In the genomic region with DNA sequence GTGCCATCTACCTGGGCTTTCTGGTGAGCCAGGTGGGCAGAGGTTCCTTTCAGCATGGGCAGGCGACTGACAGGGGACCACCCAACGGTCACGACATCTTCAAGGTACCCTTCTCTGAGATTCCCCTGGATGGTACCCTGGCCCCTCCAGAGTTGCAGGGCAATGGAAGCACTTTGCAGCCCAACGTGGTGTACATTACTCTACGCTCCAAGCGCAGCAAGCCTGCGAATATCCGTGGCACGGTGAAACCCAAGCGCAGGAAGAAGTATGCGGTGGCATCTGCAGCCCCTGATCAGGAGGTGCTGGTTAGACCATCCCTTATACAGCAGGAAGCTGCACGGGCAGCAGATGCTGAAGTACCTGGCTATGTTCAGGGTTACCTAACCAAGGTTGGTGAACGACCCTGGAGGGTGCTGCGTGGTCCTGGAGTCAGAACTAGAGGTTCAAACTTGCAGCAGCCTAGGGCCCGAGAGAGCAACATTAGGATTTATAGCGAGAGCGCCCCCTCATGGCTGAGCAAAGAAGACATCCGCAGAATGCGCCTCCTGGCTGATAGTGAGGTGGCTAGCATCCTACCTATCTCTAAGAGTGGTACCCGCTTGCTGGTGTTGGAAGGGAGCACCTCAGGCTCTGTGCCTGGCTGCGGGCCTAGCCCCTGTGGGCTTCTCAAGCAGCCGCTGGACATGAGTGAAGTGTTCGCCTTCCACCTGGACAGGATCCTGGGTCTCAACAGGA, we compare ENCODE assay signal across 8 mouse cellular contexts. TPM values are rescaled to one million over a fixed set of nuclear protein-coding genes. Genes with fewer than 3 reads are reported as not detected.
DNase-seq lines count a peak whose midpoint lies in the region; ATAC-seq lines count a peak whose summit lies in the region.

No protein-coding gene starts in this region.

- H3K27me3 ChIP-seq in embryonic facial prominence, embryonic 15.5 days, result no peaks in the 10 kb centered on the region

- no peaks in the 10 kb centered on the region for H3K36me3 ChIP-seq in embryonic facial prominence, embryonic 15.5 days

- H3K27ac ChIP-seq in embryonic facial prominence, embryonic 15.5 days (replicated peaks), result peak overlapping the region; percentile 55

- 73% methylated on average over 23 of the region's 23 CpGs for WGBS in embryonic facial prominence, embryonic 15.5 days

- peak overlapping the region; percentile 27 for H3K4me2 ChIP-seq in embryonic facial prominence, embryonic 15.5 days (replicated peaks)

- H3K9me3 ChIP-seq in embryonic facial prominence, embryonic 15.5 days (replicated peaks), result no peaks in the 10 kb centered on the region

- H3K4me3 ChIP-seq in embryonic facial prominence, embryonic 15.5 days (replicated peaks), result peak overlapping the region; percentile 28

- intact Hi-C loops in heart, postnatal 10 days (cut with DNase I), result loop anchor here (2.0 to 5.0 kb wide), 2 partner anchors 90 to 121 kb away; no protein-coding TSS in a partner anchor

- peaks cover 22% of the 10 kb centered on the region for H3K4me1 ChIP-seq in embryonic facial prominence, embryonic 15.5 days

- peak; percentile 13 for DNase-seq in right cerebral cortex, adult 18-20 months
- DNase-seq in right cerebral cortex, postnatal 25 days, result no peak
- peak; percentile 75 to 78 for DNase-seq in heart, postnatal 10 days
- peak; percentile 30 for DNase-seq in liver
- no peak for DNase-seq in ovary, adult 18-20 months (ENCODE audit: low spot score)
- DNase-seq in cerebellum, postnatal 4 days (ENCODE audit: low spot score in 2 of 2), result no peak

- ATAC-seq in embryonic facial prominence, embryonic 15.5 days (ENCODE audit: insufficient number of reproducible peaks, low FRiP score, low TSS enrichment, low read depth), result 0 out of 2 replicates have a peak, but pooled peaks have one; percentile 15
- ATAC-seq in monocyte, adult 5-6 weeks (replicated peaks; ENCODE audit: insufficient number of reproducible peaks, low FRiP score, low TSS enrichment, poor library complexity, severe bottlenecking), result peak; percentile 34; the same call in 1 of the 2 replicates

- no peak overlapping the region for H3K9ac ChIP-seq in embryonic facial prominence, embryonic 15.5 days

RNA-seq across cellular contexts. Expression of gene Fam198b, which starts 2.2 kb away (rescaled TPM):
- 15.6 and 17.2 TPM in 2 replicates for polyA plus RNA-seq in embryonic facial prominence, embryonic 15.5 days (2015; fragmentation: Nextera tagmentation; extraction: Ambion mirVana)
- total RNA-seq in heart, postnatal 10 days (2021), result 10 to 100 TPM; 73.6 to 85.2 TPM
- total RNA-seq in monocyte, adult 5-6 weeks (2017), result not detected in 3 replicates

RNA-seq across cellular contexts. Expression of gene Tmem144, which starts 34.0 kb away (rescaled TPM):
- 3.2 and 3.8 TPM in 2 replicates for polyA plus RNA-seq in embryonic facial prominence, embryonic 15.5 days (2015; fragmentation: Nextera tagmentation; extraction: Ambion mirVana)
- total RNA-seq in heart, postnatal 10 days (2021), result 1 to 10 TPM; 9.4 to 9.7 TPM
- 0.29 TPM in 1 of 3 replicates, not detected in the others for total RNA-seq in monocyte, adult 5-6 weeks (2017)

Comparison
In these comparisons a context has a peak if more than half of its experiments do, and no peak if none do; other contexts are left out.
1. DNase-seq: peak in right cerebral cortex, adult 18-20 months (single experiment), heart, postnatal 10 days (2 of 2) and liver (single experiment); none in right cerebral cortex, postnatal 25 days (single experiment), ovary, adult 18-20 months (single experiment) and cerebellum, postnatal 4 days (0 of 2).
2. RNA of gene Fam198b, which starts 2.2 kb away (total RNA-seq): 73.6 to 85.2 TPM in heart, postnatal 10 days; not detected in monocyte, adult 5-6 weeks; every median in the first group is over 10 times any median in the second.